Mouse (Mus musculus) adrenal gland, adult 2 months (tissue): ENCODE measurements around the gene Tbc1d4. TPM values are rescaled to one million over a fixed set of nuclear protein-coding genes. Genes with fewer than 3 reads are reported as not detected.
A peak's percentile ranks its signal among the peaks of the same experiment; 100 is the strongest.

Experiments used
- DNase-seq: peaks from one replicate; pipeline ENCODE4 v3.0.0; 2021
- long read RNA-seq: library from polyadenylated mRNA; stranded (forward); transcript quantifications from one replicate; pipeline ENCODE4 v2.0.0, GENCODE M21; 2021
- polyA plus RNA-seq: library from polyadenylated mRNA; depleted of rRNA; stranded (reverse); fragments of >200 nt; gene quantifications from 2 replicates; pipeline ENCODE4 v1.2.3, GENCODE M21; 2012; rRNA removed
- total RNA-seq, 2 experiments: library from RNA; stranded (reverse); gene quantifications; 2 replicates each; pipeline ENCODE4 v1.2.3; 2021

Tbc1d4 gene
- 10 to 100 TPM; 53.6 to 65.4 TPM for total RNA-seq
- polyA plus RNA-seq: 20.4 and 24.3 TPM in 2 replicates
- long read RNA-seq, full-length matches to known transcripts: 6 of 34 reads
- long read RNA-seq, partial matches to known transcripts: 26 of 34 reads
- long read RNA-seq, other reads (novel, unspliced or antisense): 2 of 34 reads

DNA sequence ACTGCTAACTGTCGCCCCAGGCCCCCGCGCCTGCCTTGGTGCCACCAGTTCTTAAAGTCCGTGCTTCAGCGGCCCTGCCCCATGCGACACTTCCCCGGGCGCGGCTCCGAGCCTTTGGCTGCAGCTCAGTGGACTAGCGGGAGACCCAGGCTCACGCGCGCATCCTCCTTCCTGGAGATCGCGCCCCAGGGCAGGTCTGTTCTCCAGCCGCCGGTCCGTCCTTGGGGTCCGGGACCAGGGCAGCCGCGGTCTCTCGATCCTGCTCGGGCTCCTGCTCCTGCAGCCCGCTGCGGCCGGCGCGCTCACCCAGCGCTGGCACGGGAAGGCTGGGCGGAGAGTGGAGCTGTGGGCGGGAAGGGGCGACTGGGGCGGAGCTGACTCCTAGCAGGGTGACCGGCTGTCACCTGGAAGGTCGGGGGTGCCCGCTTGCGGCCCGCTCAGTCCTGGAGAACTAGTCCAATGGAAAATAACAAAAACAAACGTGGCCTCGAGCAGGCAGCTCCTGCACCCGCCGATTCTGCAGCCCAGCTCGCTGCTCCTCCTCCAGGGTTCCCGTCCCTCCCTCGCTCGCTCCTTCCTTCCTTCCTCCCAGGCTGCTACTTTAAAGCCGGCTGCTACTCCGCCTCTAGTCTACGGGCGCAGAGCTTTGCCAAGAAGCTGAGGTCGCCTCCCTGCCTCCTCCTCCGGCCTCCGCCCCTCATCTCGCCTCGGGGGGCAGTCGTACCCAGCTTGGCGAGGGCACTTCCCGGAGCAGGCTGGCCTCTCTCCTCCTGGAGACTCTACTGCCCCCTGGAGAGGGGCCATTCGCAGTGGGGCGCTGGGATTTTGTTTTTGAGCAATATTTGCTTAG is at the start of gene Tbc1d4:
Gene Tbc1d4 (minus strand): TSS at position 673 of the 850 bp plus-strand sequence.
- peak; percentile 96 for DNase-seq

DNA sequence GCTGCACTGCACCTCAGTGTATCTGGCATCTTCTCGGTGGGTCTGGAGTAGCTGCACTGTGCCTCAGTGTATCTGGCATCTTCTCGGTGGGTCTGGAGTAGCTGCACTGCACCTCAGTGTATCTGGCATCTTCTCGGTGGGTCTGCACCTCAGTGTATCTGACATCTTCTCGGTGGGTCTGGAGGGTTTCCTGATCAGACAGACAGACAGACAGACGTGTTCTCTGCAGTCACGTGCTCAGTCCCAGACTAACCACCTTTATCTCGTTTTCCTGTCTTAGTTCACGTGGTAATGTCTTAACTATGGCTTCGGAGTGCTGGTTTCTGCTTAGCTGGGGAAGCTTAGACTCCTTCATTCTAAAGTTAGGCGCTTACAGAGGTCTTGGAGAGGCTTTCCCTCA is 47.3 kb upstream of the Tbc1d4 start:
- DNase-seq: no peak

DNA sequence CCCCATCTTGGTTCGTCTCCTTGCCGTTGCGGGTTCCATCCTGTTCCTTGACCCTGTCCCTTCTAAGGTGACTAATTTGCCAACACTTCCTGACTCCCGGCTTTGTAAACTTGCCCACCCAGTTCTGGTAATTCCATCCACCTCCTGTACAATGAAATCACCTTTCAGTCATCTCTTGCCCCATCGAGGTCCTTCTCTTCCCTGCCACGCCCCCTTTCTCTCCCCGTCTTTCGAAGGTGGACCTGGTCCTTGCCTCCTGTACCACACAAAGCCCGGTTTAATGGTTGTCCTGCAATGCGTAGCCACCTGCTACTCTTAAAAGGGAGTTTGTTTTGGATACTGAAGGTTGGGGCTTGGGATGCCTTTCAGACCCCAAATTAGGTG is 45.5 kb upstream of the Tbc1d4 start:
- DNase-seq: no peak

- DNase-seq: peak; percentile 96
Observed at GRCm38 (mm10) chr14:101653581-101654525, 44.9 kb upstream of the Tbc1d4 start, which contains the start of gene Uchl3. Gene Uchl3, plus strand, starts transcription at chr14:101653967.

DNA sequence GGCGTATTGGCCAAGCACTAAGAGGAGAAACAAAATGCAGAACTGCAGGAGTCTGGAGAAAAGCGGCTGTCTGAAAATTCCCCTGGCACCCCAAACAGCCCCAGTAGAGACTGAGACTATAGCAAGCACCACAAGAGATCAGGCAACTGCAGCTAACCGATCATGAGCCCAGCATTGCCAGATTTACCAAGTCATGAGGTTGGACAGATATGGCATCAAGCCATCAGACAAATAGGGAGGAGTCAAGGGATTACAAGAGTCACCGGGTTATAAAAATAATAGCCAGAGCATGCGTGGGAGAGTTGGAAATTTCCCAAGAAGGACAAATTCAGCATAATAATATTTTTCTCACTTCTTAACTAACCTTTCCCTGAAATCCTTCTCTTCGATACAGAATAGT is 43.6 kb upstream of the Tbc1d4 start:
- peak; percentile 10 for DNase-seq

GRCm38 (mm10) chr14:101650551-101650950 is 41.6 kb upstream of the Tbc1d4 start:
- DNase-seq: no peak

DNA sequence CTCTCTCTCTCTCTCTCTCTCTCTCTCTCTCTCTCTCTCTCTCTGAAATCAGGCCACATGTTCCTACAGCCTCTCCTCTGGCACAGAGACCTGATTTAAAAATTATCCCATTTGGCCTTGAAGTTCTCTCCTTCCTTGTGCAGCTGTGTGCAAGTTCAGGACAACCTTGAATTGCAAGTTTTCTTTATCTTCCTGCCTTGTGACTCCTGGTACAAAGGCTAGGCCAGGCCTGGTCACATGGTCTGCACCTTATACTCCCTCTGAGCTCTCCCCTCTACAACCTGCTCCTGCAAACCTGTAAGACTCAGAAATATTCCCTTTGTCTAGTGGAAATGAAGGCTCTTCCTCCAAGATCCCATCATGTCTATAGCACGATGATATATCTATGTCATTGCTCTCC is 36.0 kb upstream of the Tbc1d4 start:
- no peak for DNase-seq

GRCm38 (mm10) chr14:101640153-101640843 is 31.3 kb upstream of the Tbc1d4 start, which contains the start of gene Commd6:
Gene Commd6, minus strand, starts transcription at chr14:101640686.
- peak; percentile 94 for DNase-seq

- no peak for DNase-seq
Observed at GRCm38 (mm10) chr14:101637381-101637780, 28.4 kb upstream of the Tbc1d4 start.

GRCm38 (mm10) chr14:101635765-101636164 is 26.8 kb upstream of the Tbc1d4 start:
- DNase-seq: no peak

DNA sequence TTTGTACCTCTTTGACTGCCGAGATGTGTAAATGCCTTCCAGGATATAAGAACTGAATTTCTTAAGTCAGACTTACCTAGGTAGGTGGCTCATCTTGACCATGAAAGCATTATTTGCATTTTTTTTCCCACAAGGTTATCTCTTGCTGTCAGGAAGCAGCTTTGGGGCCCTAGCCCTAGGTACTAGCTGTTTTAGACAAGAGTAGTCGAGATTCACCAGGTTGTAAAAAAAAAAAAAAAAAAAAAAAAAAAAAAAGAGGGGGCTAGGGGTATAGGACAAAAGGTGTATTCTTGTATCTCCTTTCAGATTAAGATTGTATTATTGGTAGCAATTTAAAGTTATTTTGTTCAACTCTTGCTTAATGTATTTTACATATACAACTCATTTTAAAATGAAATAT is 21.6 kb upstream of the Tbc1d4 start:
- DNase-seq: no peak

DNA sequence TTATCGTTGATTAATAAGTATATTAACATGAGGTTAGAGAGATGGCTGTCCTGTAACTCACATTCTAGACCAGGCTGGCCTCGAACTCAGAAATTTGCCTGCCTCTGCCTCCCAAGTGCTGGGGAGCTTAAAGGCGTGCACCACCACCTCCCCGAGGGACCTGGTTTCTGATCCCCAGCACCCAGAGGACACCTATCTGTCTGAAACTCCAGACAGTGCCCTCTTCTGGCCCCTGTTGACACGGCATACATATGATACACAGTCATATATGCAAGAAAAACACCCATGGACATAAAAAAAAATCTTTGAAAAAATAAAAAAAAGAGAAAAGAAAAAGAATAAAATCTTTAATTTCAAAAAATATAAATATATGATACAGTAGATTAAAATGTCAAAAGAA is 8.7 kb upstream of the Tbc1d4 start:
- DNase-seq: no peak

DNA sequence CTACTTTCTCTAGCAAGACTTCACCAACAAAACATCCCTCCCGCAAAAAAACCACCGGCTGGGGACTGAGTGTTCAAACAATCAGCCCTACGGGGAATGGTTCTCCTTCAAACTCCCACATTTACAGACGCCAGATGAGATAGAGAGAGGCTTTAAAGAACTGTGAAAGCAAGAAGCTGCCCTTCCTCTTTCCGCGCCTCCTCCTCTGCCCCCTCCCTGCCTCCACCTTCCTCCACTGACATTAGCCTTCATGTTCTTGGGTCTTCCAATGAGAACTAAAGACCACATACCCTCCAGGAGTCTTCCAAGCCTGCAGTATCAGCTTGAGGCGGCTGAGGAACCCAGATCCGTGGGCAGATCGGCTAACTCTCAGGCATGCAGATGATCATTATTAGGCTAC is 7.2 kb upstream of the Tbc1d4 start:
- no peak for DNase-seq

DNA sequence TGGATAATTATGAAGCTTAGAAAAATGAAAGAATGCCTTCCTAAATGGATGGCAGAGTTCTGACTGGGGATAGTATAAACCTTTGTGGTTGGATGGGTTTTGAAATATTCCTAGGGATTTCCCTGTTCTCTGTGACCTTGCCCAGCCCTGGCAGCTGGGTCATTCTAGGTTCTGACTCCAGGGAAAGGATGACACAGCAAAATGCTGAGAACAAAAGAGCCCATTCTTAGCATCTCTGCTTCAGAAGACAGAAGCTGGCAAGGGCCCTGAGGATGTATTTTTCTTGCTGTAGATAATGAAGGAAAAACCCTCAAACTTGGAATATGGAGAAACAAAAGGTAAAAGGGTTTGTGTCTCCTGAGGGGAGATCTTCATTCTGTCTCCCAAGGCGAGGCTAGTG is 4.2 kb upstream of the Tbc1d4 start:
- DNase-seq: no peak

DNA sequence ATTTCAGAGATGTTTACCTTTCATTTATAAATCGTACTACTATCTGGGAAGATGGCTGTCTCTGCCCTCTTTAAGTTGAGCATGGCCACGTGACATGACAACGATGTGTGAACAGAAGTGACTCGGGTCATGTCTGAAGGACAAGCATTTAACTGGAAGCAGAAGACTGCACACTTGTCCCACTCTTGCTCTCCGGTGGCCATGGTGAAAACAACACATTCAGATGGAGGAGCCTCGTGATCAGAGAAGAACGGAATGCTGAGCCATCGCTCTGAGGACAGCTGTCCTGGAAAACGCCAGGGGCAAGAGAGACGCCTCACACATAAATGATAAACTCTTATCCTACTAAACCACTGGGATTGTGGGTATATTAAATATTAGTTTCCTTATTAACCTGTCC is 1.7 kb upstream of the Tbc1d4 start:
- DNase-seq: no peak

DNA sequence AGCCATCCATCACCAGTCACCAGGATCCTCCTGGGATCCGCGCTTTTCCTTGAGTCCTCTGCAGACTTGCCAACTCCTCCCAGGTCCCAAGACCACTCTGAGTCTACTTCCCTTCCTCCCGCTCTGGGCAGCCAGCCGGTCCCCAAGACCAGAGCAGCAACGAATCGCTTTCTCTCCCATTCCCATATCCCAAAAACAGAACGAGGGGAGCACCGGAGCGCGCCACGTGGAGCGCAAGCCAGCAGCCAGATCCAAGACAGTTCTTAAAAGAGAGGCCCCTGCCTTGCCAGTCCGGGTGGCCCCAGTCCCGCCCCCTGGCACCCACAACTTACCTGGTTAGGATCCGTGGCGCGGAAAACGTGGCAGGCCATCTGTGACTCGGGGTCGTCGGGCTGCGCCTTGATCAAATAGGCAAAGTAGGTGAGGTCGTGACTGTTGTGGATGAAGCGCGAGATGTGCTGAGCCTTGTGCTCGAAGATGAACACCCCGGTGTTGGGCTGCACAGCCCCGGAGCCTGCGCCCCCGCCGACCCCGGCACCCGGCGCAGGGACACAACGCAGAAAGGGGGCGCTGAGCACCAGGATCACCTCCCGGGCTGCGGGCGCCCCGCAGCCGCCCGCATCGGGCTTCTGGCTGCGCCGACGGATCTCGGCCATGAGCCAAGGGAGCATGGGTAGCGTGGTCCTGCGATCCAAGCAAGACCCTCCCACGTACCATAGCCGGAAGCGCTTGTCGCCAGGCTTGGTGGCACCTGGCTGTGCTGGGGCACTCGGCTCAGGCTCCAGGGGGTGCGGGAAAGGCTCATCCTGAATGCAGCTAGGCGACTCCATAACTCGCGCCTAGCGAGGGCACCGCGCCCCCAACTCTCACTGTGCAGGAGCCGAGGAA is 1.1 kb downstream of the Tbc1d4 start:
- DNase-seq: peak; percentile 66

DNA sequence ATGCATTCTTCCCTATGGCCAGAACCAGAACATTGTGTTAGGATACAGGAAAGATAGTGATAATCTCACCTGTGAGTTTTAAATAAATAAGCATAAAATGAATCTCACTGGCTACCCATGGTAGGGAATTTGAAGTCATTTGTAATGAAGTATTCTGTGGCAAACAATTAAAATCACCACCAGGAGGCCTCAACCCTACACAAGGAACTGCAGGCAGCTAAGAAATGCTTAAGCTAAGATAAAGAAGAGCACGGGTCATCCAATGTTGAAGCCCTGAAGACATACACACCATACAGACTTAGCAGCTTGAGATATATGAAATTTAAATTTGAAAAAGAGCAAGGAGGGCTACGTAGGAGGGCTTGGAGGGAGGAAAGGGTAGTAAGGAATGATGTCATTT is 3.1 kb downstream of the Tbc1d4 start:
- no peak for DNase-seq

DNA sequence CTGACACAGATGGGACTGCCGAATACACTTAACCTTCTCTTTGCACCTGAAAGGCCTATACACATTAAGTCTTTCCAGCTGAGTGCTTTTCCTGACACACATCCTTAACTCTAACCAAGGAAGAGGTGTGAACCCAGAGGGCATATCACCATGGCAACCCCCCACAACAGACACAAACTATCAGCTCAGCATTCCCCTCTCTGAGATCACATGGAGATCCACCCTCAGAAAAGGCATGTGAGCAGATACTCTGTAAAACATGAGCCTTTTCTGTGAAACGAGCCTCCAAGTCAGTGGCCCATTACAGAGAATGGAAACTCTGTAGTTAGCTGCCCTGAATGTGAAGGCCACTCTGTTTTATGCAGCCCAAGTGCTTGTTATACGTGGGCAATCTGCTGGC is 6.1 kb downstream of the Tbc1d4 start:
- DNase-seq: no peak

DNA sequence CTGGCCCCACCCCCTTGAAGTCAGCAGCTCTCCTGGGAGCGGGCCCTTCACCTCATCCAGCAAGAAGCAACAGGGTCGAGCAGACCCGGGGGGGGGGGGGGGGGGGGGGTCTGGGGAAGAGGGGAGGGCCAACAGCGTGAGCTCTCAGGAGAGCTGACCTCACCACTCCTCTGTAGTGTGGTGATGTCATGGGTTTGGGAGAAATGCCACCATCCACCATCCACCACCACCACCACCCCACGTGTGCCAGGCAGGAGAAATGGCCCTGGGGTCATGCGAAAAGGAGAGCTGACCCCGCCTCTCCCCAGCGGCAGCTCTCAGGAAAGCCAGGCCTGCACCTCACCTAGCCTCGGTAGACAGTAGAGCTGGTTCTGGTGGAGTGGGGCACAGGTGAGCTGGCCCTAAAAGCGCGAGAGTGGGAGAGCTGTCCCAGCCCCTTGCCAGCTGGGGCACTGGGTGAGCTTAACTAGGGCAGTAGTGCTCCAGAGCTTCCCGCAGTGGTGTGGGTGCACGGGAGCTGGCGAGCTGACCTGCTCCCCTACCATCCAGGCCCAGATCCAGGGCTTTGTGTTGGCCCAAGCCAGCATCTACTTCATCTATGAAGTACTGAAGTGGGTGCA is 11.8 kb downstream of the Tbc1d4 start:
- DNase-seq: no peak

- DNase-seq: no peak
Observed at GRCm38 (mm10) chr14:101596691-101597090, 12.3 kb downstream of the Tbc1d4 start.
